Mouse (Mus musculus) hindbrain, embryonic 13.5 days (tissue): ENCODE measurements around the gene Atp11a. TPM values are rescaled to one million over a fixed set of nuclear protein-coding genes. Genes with fewer than 3 reads are reported as not detected.

ENCODE experiments used
- ATAC-seq: fragments of 200-750 bp; cut with Nextera tagmentation; 2 replicates; pipeline ENCODE4 v1.8.0; 2017; ENCODE audit warnings: moderate TSS enrichment; ENCODE audit not compliant: low FRiP score
- H3K27ac ChIP-seq: fragments of 300-500 bp; sonication (generic); 2 replicates; pipeline ENCODE4 v1.5.1; 2015; ENCODE audit warnings: inconsistent platforms, mild to moderate bottlenecking, moderate library complexity
- H3K27me3 ChIP-seq: fragments of 300-500 bp; sonication (generic); 2 replicates; pipeline ENCODE4 v1.6.1; 2015; ENCODE audit warnings: mild to moderate bottlenecking, inconsistent platforms
- H3K36me3 ChIP-seq: fragments of 300-500 bp; sonication (generic); 2 replicates; pipeline ENCODE4 v1.6.1; 2015; ENCODE audit warnings: mild to moderate bottlenecking, inconsistent platforms
- H3K4me1 ChIP-seq: fragments of 300-500 bp; sonication (generic); replicated peaks from 2 replicates; pipeline ENCODE4 v1.6.1; 2015; ENCODE audit warnings: inconsistent platforms
- H3K4me2 ChIP-seq: fragments of 300-500 bp; sonication (generic); 2 replicates; pipeline ENCODE4 v1.6.1; 2015; ENCODE audit warnings: inconsistent platforms, mild to moderate bottlenecking, moderate library complexity
- H3K4me3 ChIP-seq: fragments of 300-500 bp; sonication (generic); 2 replicates; pipeline ENCODE4 v1.5.1; 2015; ENCODE audit warnings: mild to moderate bottlenecking, inconsistent platforms
- H3K9ac ChIP-seq: fragments of 300-500 bp; sonication (generic); 2 replicates; pipeline ENCODE4 v1.6.1; 2015; ENCODE audit warnings: mild to moderate bottlenecking, inconsistent platforms
- H3K9me3 ChIP-seq: fragments of 300-500 bp; sonication (generic); 2 replicates; pipeline ENCODE4 v1.6.1; 2016; ENCODE audit warnings: inconsistent platforms
- WGBS: fragments of 180-500 bp; shearing (Covaris S2); methylation state at CpG from one replicate; pipeline ENCODE4 v1.1.7; 2015; 5-methylcytosine and 5-hydroxymethylcytosine counted together
- polyA plus RNA-seq: library from polyadenylated mRNA; unstranded; fragments of >200 nt; fragmentation: Nextera tagmentation; extraction: Ambion mirVana; gene quantifications from 2 replicates; pipeline ENCODE4 v1.2.1, GENCODE M21; 2015

Gene Atp11a
- polyA plus RNA-seq = 7.9 and 8.8 TPM in 2 replicates

DNA sequence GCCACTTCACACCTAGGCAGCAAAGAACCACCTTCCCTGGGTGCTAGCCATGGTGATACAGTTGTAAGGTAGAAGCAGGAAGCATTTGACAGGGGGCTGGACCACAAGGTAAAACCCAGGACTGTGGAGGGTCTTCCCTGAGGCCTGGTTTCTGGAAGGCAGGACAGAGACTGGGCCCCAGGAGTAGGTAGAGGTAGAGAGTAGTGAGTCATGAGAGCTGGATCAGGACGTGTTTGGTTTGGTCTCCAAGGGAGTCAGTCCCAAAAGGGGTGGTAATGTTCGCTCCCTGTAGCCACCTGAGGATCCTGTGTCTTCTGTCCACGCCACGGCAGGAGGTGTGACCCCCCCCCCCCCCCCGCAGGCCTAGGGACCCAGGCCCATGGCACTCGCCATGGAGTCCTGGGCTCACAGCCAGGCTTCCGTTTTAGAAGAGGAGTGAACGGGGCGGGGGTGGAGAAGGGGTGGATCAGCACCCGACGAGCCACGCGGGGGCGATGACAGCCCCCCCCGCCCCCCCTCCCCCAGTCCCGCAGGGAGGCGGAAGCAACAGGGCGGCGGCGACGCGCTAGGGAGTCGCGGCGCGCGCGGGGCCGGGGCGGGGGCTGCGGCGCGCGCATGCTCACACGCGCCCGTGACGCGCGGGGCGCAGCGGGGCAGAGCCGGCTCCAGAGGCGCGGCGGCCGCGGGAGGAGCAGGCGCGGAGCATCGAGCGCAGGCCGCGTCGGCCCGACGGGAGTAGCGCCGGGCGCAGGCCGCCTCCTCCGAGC, at the start of gene Atp11a:
Gene Atp11a, plus strand, starts transcription at position 624 of the 767 bp plus-strand sequence.
- Histone ChIP-seq H3K4me3 (peak within 1 kb of the TSS; percentile 89), H3K36me3 (no peaks in the 10 kb centered on the region; the same call in 1 of the 2 replicates), H3K9ac (peak within 1 kb of the TSS; percentile 94), H3K9me3 (no peaks in the 10 kb centered on the region), H3K4me1 (peaks cover 35% of the 10 kb centered on the region), H3K27ac (peak within 1 kb of the TSS; percentile 79), H3K27me3 (no peaks in the 10 kb centered on the region; the same call in 1 of the 2 replicates), H3K4me2 (peak within 1 kb of the TSS; percentile 91)
- 2% methylated on average over 44 of the region's 62 CpGs for WGBS
- peak; percentile 89 for ATAC-seq

DNA sequence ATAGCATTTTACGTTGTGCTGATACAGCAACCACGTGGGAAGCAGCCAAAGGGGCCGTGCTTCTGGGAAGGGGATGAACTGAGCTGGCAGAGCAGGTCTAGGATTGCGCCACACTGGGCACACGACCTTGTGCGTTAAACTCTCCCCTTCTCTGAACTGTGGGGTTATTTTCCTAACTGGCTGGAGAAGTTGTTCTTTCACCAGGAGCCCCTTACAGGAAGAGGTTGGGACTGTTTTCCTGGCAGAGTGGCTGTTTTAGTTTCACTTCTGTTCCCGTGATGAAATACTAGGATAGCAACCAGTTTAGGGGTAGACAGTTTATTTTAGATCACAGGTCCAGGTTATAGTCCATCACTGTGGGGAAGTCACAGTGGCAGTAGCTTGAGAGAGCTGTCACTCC, 45.2 kb upstream of the Atp11a start:
- no peaks in the 10 kb centered on the region for H3K36me3 ChIP-seq
- no peak overlapping the region for H3K4me3 ChIP-seq
- H3K9ac ChIP-seq = no peak overlapping the region
- no peaks in the 10 kb centered on the region for H3K27me3 ChIP-seq
- 81% methylated on average over 7 of the region's 7 CpGs for WGBS
- H3K9me3 ChIP-seq = no peaks in the 10 kb centered on the region
- no peaks in the 10 kb centered on the region for H3K4me1 ChIP-seq
- no peak overlapping the region for H3K27ac ChIP-seq
- no peak overlapping the region for H3K4me2 ChIP-seq
- no peak for ATAC-seq

DNA sequence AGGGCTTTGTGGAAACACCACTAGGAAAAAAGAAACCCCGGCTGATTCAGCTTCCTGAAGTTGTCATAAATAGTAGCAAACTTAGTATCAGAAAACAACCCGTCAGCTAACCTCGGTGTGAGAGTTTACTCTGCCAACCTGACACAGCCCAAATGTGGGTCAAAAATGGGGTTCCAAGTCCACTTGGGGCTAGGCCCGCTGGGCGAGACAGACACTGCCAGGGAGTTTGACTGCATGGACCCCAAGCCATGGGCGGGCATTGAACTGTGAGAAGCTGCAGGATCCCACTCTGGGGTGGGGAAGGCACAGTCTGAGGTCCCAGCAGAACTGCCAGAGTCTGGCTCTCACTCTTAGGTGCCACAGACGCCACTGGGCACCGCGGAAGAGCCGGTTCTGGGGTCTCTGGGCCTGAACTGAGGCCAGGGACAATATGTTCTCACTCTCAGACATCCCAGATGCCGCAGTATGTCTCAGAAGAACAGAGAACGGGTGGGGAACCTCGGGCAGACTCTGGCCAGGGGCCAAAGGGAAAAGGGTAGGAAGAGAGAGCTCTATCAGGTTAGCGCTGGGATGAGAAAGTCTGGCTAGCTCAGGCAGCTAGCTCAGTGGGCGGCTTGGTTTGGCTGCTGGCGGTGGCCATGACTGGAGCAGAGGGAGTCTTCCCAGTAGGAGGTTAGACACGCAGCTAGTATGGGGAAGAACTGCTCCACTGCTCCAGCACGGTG, 40.8 kb upstream of the Atp11a start:
- ATAC-seq = no peak
- H3K4me1 ChIP-seq = peaks cover 10% of the 10 kb centered on the region; the same call in 1 of the 2 replicates
- WGBS = 88% methylated on average over 18 of the region's 18 CpGs

DNA sequence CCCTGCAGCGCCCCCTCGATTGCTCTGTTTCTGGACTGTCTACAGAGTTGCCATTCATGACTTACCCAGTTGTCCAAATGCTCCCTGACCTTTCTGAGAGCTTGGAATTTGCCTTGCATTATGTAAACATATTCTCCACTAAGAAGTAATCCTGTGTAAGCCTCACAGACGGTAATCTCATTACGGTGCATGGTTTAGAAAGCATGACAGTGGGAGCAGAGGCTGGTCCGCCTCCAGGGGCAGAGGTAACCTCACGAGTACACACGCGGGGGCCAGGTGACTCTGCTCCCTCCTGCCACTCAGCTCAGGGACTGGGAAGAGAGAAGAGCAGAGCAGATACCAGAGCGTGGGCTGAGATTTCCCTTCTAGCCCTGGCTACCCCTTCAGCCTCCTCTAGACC, 37.7 kb upstream of the Atp11a start:
- no peaks in the 10 kb centered on the region for H3K36me3 ChIP-seq
- peaks cover 12% of the 10 kb centered on the region; the same call in 1 of the 2 replicates for H3K4me1 ChIP-seq
- WGBS = 74% methylated on average over 9 of the region's 9 CpGs

More for the DNA sequence above, 40.8 kb upstream of the Atp11a start:
- no peaks in the 10 kb centered on the region for H3K27me3 ChIP-seq
- H3K4me2 ChIP-seq = no peak overlapping the region
- H3K27ac ChIP-seq = no peak overlapping the region
- H3K36me3 ChIP-seq = no peaks in the 10 kb centered on the region
- H3K4me3 ChIP-seq = no peak overlapping the region
- H3K9ac ChIP-seq = no peak overlapping the region
- H3K9me3 ChIP-seq = no peaks in the 10 kb centered on the region

DNA sequence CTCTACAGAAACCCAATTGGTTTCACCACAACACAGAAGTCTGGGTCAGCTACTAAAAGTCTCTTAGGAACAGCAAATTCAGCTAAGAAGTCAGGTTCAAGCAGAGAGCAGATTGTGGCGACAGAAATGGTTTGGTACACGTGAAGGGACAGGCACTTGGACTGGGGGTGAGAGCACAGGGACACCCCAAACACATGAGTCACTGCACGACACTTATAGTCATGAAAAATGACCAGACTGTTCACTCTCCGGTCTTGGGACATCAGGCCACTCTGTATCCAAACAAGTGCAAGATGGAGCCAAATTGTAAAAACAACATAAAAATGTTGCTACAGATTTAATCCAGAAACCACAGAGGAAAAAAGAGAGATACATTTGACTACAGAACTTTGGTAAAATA, 28.2 kb upstream of the Atp11a start:
- Histone ChIP-seq H3K9ac (no peak overlapping the region), H3K4me3 (no peak overlapping the region), H3K4me1 (peaks cover 4% of the 10 kb centered on the region; the same call in 1 of the 2 replicates), H3K4me2 (no peak overlapping the region), H3K27me3 (no peaks in the 10 kb centered on the region; the same call in 1 of the 2 replicates), H3K36me3 (no peaks in the 10 kb centered on the region), H3K27ac (no peak overlapping the region), H3K9me3 (no peaks in the 10 kb centered on the region)
- 85% methylated on average over 4 of the region's 4 CpGs for WGBS
- no peak for ATAC-seq

More for the DNA sequence above, 37.7 kb upstream of the Atp11a start:
- Histone ChIP-seq H3K27me3 (no peaks in the 10 kb centered on the region), H3K4me2 (no peak overlapping the region), H3K27ac (no peak overlapping the region), H3K9me3 (no peaks in the 10 kb centered on the region), H3K4me3 (no peak overlapping the region), H3K9ac (no peak overlapping the region)
- no peak for ATAC-seq

DNA sequence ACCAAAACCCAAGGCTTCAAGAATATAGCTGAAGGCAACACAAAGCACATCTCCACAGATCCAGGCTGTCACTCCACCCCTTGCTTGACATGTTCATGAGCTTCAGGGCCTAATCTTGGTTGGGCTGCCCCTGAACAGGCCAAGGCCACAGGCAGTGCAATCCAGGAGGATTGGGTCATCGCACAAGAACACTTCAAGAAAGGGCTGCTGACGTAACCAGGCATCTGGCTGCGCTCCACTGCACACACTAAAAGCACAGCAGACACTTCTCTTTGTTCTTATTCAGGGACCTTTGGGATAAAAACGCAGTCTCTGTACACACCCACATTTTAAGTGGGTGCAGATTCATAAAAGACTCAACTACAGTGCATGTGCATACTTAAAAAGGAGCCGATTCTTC, 26.0 kb upstream of the Atp11a start:
- Histone ChIP-seq H3K4me2 (no peak overlapping the region), H3K27me3 (no peaks in the 10 kb centered on the region), H3K9me3 (no peaks in the 10 kb centered on the region), H3K9ac (no peak overlapping the region), H3K4me1 (peaks cover 4% of the 10 kb centered on the region; the same call in 1 of the 2 replicates), H3K4me3 (no peak overlapping the region), H3K36me3 (no peaks in the 10 kb centered on the region), H3K27ac (no peak overlapping the region)
- ATAC-seq = no peak
- WGBS = 29% methylated on average over 5 of the region's 5 CpGs

DNA sequence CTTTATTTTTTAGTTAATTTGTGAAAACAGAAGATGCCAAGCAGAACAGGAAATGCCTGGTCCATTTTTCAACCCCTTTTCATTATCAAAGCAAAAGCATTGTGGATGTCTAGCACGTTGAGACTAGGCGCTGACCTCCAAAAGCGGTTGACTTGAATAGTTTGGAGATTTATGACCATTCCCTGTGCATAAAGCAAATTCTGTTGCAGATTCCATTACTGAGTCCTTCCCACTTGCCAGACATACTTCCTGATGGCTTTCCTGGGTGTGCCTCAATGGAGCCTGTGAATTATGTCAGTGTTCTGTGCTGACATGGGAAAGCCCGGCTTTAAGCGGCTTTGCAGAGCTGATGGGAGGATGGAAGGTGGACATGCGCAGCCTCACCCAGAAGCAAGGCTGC, 24.4 kb upstream of the Atp11a start:
- Histone ChIP-seq H3K27ac (no peak overlapping the region), H3K36me3 (no peaks in the 10 kb centered on the region), H3K4me2 (no peak overlapping the region), H3K27me3 (no peaks in the 10 kb centered on the region), H3K9ac (no peak overlapping the region), H3K9me3 (no peaks in the 10 kb centered on the region), H3K4me3 (no peak overlapping the region), H3K4me1 (peaks cover 4% of the 10 kb centered on the region; the same call in 1 of the 2 replicates)
- ATAC-seq = no peak
- 78% methylated on average over 6 of the region's 6 CpGs for WGBS

DNA sequence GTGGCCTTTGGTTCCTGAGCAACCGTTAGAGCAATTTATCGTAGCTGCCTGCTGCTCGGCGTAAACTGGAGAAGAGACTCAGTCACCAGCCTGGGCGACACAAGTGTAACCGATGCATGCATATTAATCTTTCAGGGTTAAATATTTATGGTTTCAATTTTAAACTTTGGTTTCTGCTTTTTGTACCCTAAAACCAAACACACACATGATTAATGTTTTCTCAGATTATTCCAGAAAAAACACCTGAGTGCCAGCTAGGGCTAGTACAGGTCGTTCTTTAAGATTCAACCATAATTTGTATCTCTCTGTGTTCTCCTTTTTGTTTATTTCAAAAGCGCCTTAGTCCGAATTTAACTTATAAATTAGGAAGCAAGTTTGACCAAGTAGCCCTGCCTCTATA, 17.7 kb upstream of the Atp11a start:
- 81% methylated on average over 9 of the region's 9 CpGs for whole genome bisulfite sequencing
- Histone ChIP-seq H3K4me3 (no peak overlapping the region), H3K27me3 (no peaks in the 10 kb centered on the region), H3K9me3 (no peaks in the 10 kb centered on the region), H3K4me1 (no peaks in the 10 kb centered on the region), H3K27ac (no peak overlapping the region), H3K4me2 (no peak overlapping the region), H3K9ac (no peak overlapping the region), H3K36me3 (no peaks in the 10 kb centered on the region)
- ATAC-seq = no peak

DNA sequence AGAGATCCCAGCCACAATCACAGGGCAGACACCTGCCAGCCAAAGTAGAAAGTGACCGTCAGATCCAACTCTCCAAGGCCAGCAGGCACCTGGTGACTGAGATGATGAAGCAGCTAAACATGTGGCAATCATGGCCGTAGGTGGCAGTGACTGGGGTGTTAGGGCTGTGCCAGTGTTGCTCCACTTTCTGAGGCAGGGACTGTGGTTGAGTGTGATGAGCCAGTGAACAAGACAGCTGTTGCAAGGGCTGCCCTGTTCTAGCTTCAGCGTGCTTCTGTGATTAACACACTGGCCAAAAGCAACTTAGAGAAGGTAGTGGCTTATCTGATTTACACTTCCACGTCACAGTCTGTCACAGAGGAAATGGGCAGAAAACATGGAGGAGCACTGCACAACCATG, 13.4 kb upstream of the Atp11a start:
- no peak for ATAC-seq
- Histone ChIP-seq H3K27me3 (no peaks in the 10 kb centered on the region), H3K9me3 (peaks cover 4% of the 10 kb centered on the region; the same call in 1 of the 2 replicates), H3K4me3 (no peak overlapping the region), H3K36me3 (no peaks in the 10 kb centered on the region), H3K4me1 (no peaks in the 10 kb centered on the region), H3K9ac (no peak overlapping the region), H3K4me2 (no peak overlapping the region), H3K27ac (no peak overlapping the region)
- WGBS = 90% methylated on average over 4 of the region's 4 CpGs

DNA sequence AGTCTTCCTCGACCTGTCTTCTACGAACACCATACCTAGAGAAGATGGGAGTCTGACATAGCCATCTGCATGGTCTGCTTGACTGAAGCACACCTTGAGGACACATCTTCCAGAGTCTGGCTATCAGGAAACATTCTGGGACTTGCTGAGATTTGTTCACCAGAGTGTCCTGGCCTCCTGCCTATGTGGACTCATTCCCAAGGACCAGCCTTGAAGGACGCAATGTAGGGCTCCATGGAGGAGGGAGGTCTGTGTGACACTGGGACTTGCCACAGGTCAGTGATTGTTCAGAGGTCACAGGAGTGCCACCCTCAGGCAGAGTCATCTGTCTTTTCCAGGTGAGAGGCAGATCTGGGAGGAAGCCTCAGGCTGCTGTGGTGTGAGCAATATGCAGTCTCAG, 8.6 kb upstream of the Atp11a start:
- 95% methylated on average over 3 of the region's 3 CpGs for WGBS

DNA sequence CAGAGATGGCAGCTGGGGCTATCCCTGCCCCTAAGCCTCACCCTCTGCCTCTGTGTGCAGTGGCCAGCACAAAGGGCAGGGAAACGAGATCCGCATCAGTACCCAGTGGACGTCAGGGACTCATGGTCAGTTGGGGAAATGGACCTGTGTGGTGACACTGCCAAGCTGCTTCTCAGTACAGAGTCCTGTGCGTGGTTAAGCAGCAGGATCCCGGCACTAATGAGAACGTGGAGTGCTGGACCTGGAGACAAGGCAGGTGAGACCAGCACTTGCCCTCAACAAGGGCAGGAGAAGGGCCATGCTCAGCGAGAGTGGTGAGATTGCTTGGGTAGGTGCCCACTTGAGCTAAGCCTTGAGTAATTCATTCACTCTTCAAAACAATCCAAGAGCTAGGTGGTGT, 7.7 kb upstream of the Atp11a start:
- Histone ChIP-seq H3K27ac (no peak overlapping the region), H3K4me3 (no peak overlapping the region), H3K27me3 (no peaks in the 10 kb centered on the region; the same call in 1 of the 2 replicates), H3K9ac (no peak overlapping the region), H3K9me3 (peaks cover 4% of the 10 kb centered on the region; the same call in 1 of the 2 replicates), H3K4me1 (no peaks in the 10 kb centered on the region), H3K36me3 (no peaks in the 10 kb centered on the region), H3K4me2 (no peak overlapping the region)
- no peak for ATAC-seq
- WGBS = 87% methylated on average over 7 of the region's 7 CpGs

More for the DNA sequence above, 8.6 kb upstream of the Atp11a start:
- Histone ChIP-seq H3K27me3 (no peaks in the 10 kb centered on the region), H3K4me1 (no peaks in the 10 kb centered on the region), H3K27ac (no peak overlapping the region), H3K9ac (no peak overlapping the region), H3K36me3 (no peaks in the 10 kb centered on the region), H3K4me2 (no peak overlapping the region), H3K9me3 (peaks cover 4% of the 10 kb centered on the region; the same call in 1 of the 2 replicates), H3K4me3 (no peak overlapping the region)
- no peak for ATAC-seq

DNA sequence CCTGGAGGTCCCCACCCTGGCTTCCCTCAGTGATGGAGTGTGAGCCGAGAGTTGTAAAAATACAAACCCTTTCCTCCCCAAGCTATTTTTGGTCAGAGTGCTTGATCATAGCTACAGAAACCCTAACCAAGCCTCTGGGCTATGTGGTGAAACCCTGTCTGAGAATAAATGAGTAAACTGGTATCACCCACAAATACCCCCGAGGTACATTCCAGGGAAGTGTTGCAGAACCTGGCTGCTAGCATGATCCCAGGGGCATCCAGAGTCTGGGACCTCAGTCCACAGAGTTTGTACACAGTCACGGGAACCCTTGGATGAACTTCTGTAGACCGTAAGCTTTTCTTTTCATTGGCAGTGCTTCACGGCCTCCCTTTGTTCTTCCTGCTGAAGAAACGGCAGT, 3.8 kb upstream of the Atp11a start:
- H3K27ac ChIP-seq = no peak overlapping the region
- peaks cover 13% of the 10 kb centered on the region for H3K4me1 ChIP-seq
- ATAC-seq = no peak
- H3K27me3 ChIP-seq = no peaks in the 10 kb centered on the region; the same call in 1 of the 2 replicates
- no peak overlapping the region for H3K9ac ChIP-seq
- no peaks in the 10 kb centered on the region for H3K36me3 ChIP-seq
- H3K4me3 ChIP-seq = no peak overlapping the region
- WGBS = 64% methylated on average over 6 of the region's 6 CpGs
- H3K9me3 ChIP-seq = no peaks in the 10 kb centered on the region
- no peak overlapping the region for H3K4me2 ChIP-seq
